Mouse (Mus musculus) embryonic facial prominence, embryonic 14.5 days (tissue): ENCODE results near the gene Pam. TPM values are rescaled to one million over a fixed set of nuclear protein-coding genes. Genes with fewer than 3 reads are reported as not detected.

Experiments used
- ATAC-seq: fragments of 200-750 bp; cut with Nextera tagmentation; 2 replicates; pipeline ENCODE4 v1.8.0; 2017; ENCODE audit warnings: low read depth, moderate number of reproducible peaks, moderate TSS enrichment
- DNase-seq: peaks from one replicate; pipeline ENCODE4 v3.0.0-alpha.2; 2015; ENCODE audit warnings: low spot score
- H3K27ac ChIP-seq: fragments of 300-500 bp; sonication (generic); replicated peaks from 2 replicates; pipeline ENCODE4 v1.5.1; 2014; ENCODE audit warnings: low read depth, mild to moderate bottlenecking, low read length, moderate library complexity
- H3K27me3 ChIP-seq: fragments of 300-500 bp; sonication (generic); replicated peaks from 2 replicates; pipeline ENCODE4 v1.6.1; 2014; ENCODE audit warnings: low read length; ENCODE audit not compliant: control insufficient read depth, insufficient read depth
- H3K36me3 ChIP-seq: fragments of 300-500 bp; sonication (generic); 2 replicates; pipeline ENCODE4 v1.6.1; 2014; ENCODE audit warnings: low read length, mixed read lengths; ENCODE audit not compliant: control insufficient read depth, insufficient read depth
- H3K4me1 ChIP-seq: fragments of 300-500 bp; sonication (generic); 2 replicates; pipeline ENCODE4 v1.6.1; 2014; ENCODE audit warnings: antibody characterized with exemption, low read length; ENCODE audit not compliant: control insufficient read depth, insufficient read depth
- H3K4me2 ChIP-seq: fragments of 300-500 bp; sonication (generic); 2 replicates; pipeline ENCODE4 v1.6.1; 2014; ENCODE audit warnings: low read depth, mild to moderate bottlenecking, low read length, moderate library complexity, mixed read lengths
- H3K4me3 ChIP-seq: fragments of 300-500 bp; sonication (generic); 2 replicates; pipeline ENCODE4 v1.5.1; 2014; ENCODE audit warnings: low read depth, mild to moderate bottlenecking, low read length
- H3K9ac ChIP-seq: fragments of 300-500 bp; sonication (generic); 2 replicates; pipeline ENCODE4 v1.6.1; 2014; ENCODE audit warnings: low read depth, mild to moderate bottlenecking, low read length, moderate library complexity, mixed read lengths
- H3K9me3 ChIP-seq: fragments of 300-500 bp; sonication (generic); 2 replicates; pipeline ENCODE4 v1.6.1; 2016; ENCODE audit warnings: low read length; ENCODE audit not compliant: control insufficient read depth
- WGBS: fragments of 180-500 bp; shearing (Covaris S2); extraction: QIAGEN DNeasy Blood & Tissue Kit; methylation state at CpG from one replicate; pipeline ENCODE4 v1.1.7; 2014; 5-methylcytosine and 5-hydroxymethylcytosine counted together
- polyA plus RNA-seq: library from polyadenylated mRNA; unstranded; fragments of >200 nt; fragmentation: Nextera tagmentation; extraction: Ambion mirVana; gene quantifications from 2 replicates; pipeline ENCODE4 v1.2.1, GENCODE M21; 2014

Gene Pam
- polyA plus RNA-seq, 1 experiment from 2014 or later: 50.1 TPM

GRCm38 (mm10) chr1:98119595-98119994 lies 24.1 kb upstream of the Pam start:
- H3K4me2 ChIP-seq: no peak overlapping the region
- ATAC-seq (no peak), DNase-seq (no peak)
- no peaks in the 10 kb centered on the region for H3K9me3 ChIP-seq
- no peak overlapping the region for H3K9ac ChIP-seq
- no peaks in the 10 kb centered on the region for H3K4me1 ChIP-seq
- no peaks in the 10 kb centered on the region for H3K27me3 ChIP-seq
- H3K4me3 ChIP-seq: no peak overlapping the region
- 64% methylated on average over 6 of the region's 6 CpGs for WGBS
- no peak overlapping the region for H3K27ac ChIP-seq
- H3K36me3 ChIP-seq: no peaks in the 10 kb centered on the region

- DNase-seq (no peak), ATAC-seq (no peak)
- Histone ChIP-seq H3K4me1 (no peaks in the 10 kb centered on the region), H3K36me3 (no peaks in the 10 kb centered on the region), H3K27ac (no peak overlapping the region), H3K27me3 (no peaks in the 10 kb centered on the region), H3K4me2 (no peak overlapping the region), H3K9ac (no peak overlapping the region), H3K9me3 (peaks cover 5% of the 10 kb centered on the region), H3K4me3 (no peak overlapping the region)
- 43% methylated on average over 2 of the region's 2 CpGs for WGBS
Observed at GRCm38 (mm10) chr1:98107599-98107998, 12.2 kb upstream of the Pam start.

DNA sequence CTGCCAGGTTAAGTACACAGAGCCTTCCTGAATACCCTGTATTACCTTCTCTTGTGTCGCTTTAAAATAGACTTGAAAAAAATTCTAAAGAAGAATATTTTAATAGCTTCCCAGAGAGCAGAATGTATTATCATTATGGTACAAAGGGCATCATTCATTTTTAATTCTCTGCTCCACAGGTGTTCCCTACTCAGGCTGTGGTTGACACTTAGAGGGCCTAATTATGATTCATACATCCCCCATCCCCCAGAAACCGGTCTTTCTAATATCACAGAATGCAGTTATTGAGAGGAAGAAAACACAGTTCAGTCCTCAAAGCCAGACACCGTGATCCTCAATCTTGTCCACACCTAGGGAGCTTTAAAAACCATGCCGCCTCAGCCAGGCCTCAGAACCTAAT lies 4.0 kb upstream of the Pam start:
- 66% methylated on average over 4 of the region's 4 CpGs for WGBS
- ATAC-seq: no peak
- H3K9ac ChIP-seq: no peak overlapping the region

GRCm38 (mm10) chr1:98097957-98098729 lies 2.7 kb upstream of the Pam start:
- 88% methylated on average over 11 of the region's 11 CpGs for WGBS
- no peak for DNase-seq
- Histone ChIP-seq H3K27me3 (no peaks in the 10 kb centered on the region), H3K9me3 (peaks cover 2% of the 10 kb centered on the region), H3K4me1 (peaks cover 6% of the 10 kb centered on the region; the same call in 1 of the 2 replicates), H3K4me2 (no peak overlapping the region), H3K9ac (no peak overlapping the region), H3K4me3 (no peak overlapping the region), H3K27ac (no peak overlapping the region), H3K36me3 (no peaks in the 10 kb centered on the region)
- ATAC-seq: no peak

More for the DNA sequence above, 4.0 kb upstream of the Pam start:
- DNase-seq: no peak
- H3K36me3 ChIP-seq: no peaks in the 10 kb centered on the region
- H3K4me3 ChIP-seq: no peak overlapping the region
- no peak overlapping the region for H3K4me2 ChIP-seq
- H3K27me3 ChIP-seq: no peaks in the 10 kb centered on the region
- 0 out of 2 replicates have a peak, but pooled peaks cover 3% of the 10 kb centered on the region for H3K4me1 ChIP-seq
- H3K9me3 ChIP-seq: peaks cover 5% of the 10 kb centered on the region
- H3K27ac ChIP-seq: no peak overlapping the region

DNA sequence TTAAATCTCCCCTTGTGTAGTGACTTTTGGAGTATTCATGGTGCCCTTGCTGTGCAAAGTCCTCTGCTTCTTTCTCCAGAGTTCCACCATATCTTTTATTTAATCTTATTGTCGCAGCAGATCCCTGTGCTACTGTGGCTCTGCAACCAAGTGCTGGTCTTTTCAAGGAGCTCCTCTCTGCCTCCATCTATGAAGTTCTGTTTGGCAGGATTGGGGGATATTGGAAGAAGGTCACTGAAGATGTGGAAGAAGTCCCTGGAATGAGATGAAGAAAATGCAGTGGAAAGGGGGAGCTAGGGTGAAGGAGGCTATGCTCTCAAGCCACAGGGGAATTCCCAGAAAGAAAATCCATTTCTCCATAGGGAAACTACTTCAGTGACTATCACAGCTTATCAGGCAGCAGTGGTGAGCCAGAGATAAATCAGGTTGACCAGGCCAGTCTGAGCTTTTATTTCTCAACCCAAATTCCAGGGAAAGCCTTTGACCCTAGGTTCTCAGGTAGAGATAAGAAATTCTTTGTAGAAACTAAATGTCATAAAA lies 1.0 kb upstream of the Pam start:
- peak overlapping the region; percentile 83; the same call in 1 of the 2 replicates for H3K4me2 ChIP-seq
- H3K27ac ChIP-seq: no peak overlapping the region
- H3K9ac ChIP-seq: no peak overlapping the region
- no peaks in the 10 kb centered on the region for H3K27me3 ChIP-seq
- H3K36me3 ChIP-seq: no peaks in the 10 kb centered on the region
- no peak for ATAC-seq
- H3K4me3 ChIP-seq: no peak overlapping the region
- WGBS: 76% methylated on average over 1 of the region's 1 CpGs
- no peak for DNase-seq
- peaks cover 6% of the 10 kb centered on the region; the same call in 1 of the 2 replicates for H3K4me1 ChIP-seq
- H3K9me3 ChIP-seq: no peaks in the 10 kb centered on the region

DNA sequence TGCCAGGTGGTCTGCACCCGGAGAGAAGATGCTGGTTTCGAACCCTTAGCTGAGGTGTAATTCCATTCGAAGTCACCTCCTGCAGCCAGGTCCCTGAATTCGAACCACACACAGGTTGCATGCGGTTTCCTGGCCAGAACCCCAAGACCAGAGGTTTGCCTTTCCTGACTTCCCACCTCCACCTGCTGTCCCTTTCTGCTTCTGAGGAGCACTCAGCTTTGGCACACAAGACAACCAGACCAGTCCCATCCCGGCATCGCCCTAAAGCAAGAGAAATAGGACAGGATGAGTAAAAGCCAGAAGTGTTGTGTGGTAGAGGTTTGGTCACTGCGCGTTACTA lies 515 bp upstream of the Pam start:
- Histone ChIP-seq H3K27ac (no peak overlapping the region), H3K9me3 (no peaks in the 10 kb centered on the region), H3K4me3 (peak overlapping the region; percentile 78), H3K36me3 (no peaks in the 10 kb centered on the region), H3K9ac (peak overlapping the region; percentile 81), H3K4me1 (peaks cover 6% of the 10 kb centered on the region; the same call in 1 of the 2 replicates), H3K4me2 (peak overlapping the region; percentile 83), H3K27me3 (no peaks in the 10 kb centered on the region)
- 40% methylated on average over 7 of the region's 9 CpGs for WGBS
- DNase-seq: no peak
- ATAC-seq: no peak

DNA sequence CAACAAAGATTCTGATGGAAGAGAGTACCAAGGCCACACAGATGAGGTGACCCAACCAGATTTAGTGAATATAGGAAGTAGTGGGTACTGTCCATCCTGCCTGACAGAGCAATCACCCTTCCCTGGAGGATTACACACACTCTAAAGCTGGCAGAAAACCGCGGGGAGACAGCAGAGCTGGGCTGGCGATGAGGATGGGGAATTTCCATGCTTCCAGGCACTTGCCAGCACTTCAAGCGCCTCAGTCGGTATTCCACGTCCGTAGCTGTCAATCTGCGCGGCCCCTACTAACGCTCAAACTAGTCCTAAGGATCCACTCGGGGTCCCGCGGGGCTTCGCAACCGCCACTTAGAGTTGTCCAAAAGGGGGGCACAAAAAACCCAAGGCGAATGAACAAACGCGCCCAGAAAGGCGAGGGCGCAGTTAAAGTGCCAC lies 618 bp downstream of the Pam start:
- Histone ChIP-seq H3K27me3 (no peaks in the 10 kb centered on the region), H3K4me3 (peak overlapping the region; percentile 78), H3K9me3 (no peaks in the 10 kb centered on the region), H3K4me2 (peak overlapping the region; percentile 83), H3K9ac (peak overlapping the region; percentile 81), H3K27ac (peak overlapping the region; percentile 80), H3K36me3 (no peaks in the 10 kb centered on the region), H3K4me1 (peaks cover 6% of the 10 kb centered on the region; the same call in 1 of the 2 replicates)
- DNase-seq (peak; percentile 54), ATAC-seq (peak; percentile 56)
- 2% methylated on average over 20 of the region's 20 CpGs for WGBS

DNA sequence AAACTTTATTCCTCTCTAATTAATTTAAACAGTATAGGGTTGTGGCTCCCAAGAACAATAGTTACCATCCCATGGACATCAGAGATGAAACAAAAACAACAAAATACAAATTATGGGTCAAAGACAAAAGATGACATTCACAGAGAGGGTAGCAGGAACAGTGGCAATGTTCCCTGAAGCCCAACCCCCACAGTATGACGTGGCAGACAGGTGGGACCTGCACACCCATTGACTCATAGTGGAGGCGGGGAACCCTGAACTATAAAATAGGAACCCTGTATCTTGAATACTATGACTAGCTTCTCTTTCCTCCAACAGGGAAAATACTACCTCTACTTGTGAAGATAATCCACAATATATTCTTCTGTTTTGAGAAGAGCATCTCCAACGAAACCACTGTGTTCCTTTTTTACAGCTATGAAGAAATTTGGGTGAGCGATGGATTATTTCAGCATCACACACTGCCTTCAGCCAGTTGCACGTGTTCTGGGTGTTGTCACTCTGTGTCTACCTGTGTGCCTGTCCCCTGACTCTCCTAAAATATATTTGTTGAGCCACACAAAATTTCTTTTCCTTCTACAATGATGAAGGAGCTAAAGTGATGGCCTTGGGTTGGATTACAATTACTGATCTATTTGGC lies 6.0 kb downstream of the Pam start:
- no peak for ATAC-seq

More for the DNA sequence above, 6.0 kb downstream of the Pam start:
- H3K27me3 ChIP-seq: no peaks in the 10 kb centered on the region
- H3K9ac ChIP-seq: no peak overlapping the region
- no peak for DNase-seq
- H3K4me2 ChIP-seq: no peak overlapping the region
- H3K9me3 ChIP-seq: no peaks in the 10 kb centered on the region
- no peak overlapping the region for H3K27ac ChIP-seq
- H3K36me3 ChIP-seq: no peaks in the 10 kb centered on the region
- peaks cover 3% of the 10 kb centered on the region; the same call in 1 of the 2 replicates for H3K4me1 ChIP-seq
- WGBS: 80% methylated on average over 5 of the region's 5 CpGs
- H3K4me3 ChIP-seq: no peak overlapping the region
